ENCODE assay signal across 15 mouse cellular contexts in genomic region chr5:123060706-123061401, GRCm38 (mm10). TPM values are rescaled to one million over a fixed set of nuclear protein-coding genes. Genes with fewer than 3 reads are reported as not detected.
DNase-seq lines count a peak whose midpoint lies in the region; ATAC-seq and TF ChIP-seq lines count a peak whose summit lies in the region.
"Had no signal": no experiment of that assay in that cellular context is flagged by ENCODE, and none has a peak within 500 bp of the region (broad histone marks: within the 10 kb centered on the region; RNA-seq: fewer than 3 reads in every experiment).

No protein-coding gene starts in this region.

- TF ChIP-seq CTCF in lung, postnatal 0 days (IDR thresholded peaks at IDR 0.05) = no peak

- ATAC-seq in heart, embryonic 14.5 days (ENCODE audit: insufficient number of reproducible peaks, insufficient read depth, low FRiP score, low read depth) = no peak
- no peak for ATAC-seq in lung, postnatal 0 days
- no peak for ATAC-seq in megakaryocyte, adult 5-6 weeks (ENCODE audit: poor library complexity, severe bottlenecking)
- ATAC-seq: forebrain, embryonic 15.5 days; inflammation-experienced regulatory T-cells, adult 6 months had no signal

- no peaks in the 10 kb centered on the region for H3K9me3 ChIP-seq in heart, embryonic 10.5 days
- no peaks in the 10 kb centered on the region for H3K9me3 ChIP-seq in heart, embryonic 14.5 days (ENCODE audit: control insufficient read depth, low read length)
- no peaks in the 10 kb centered on the region for H3K9me3 ChIP-seq in lung, postnatal 0 days (ENCODE audit: low read length)

- peak overlapping the region; percentile 57 for H3K4me2 ChIP-seq in heart, embryonic 14.5 days (ENCODE audit: low read length)
- peak overlapping the region; percentile 25 for H3K4me2 ChIP-seq in lung, postnatal 0 days (replicated peaks; ENCODE audit: low read depth, low read length)
- H3K4me2 ChIP-seq: forebrain, embryonic 15.5 days had no signal

- no peaks in the 10 kb centered on the region for H3K27me3 ChIP-seq in heart, embryonic 10.5 days (ENCODE audit: insufficient read depth, poor library complexity, severe bottlenecking)
- no peaks in the 10 kb centered on the region for H3K27me3 ChIP-seq in heart, embryonic 14.5 days (ENCODE audit: control insufficient read depth, insufficient read depth, low read length)
- H3K27me3 ChIP-seq in lung, postnatal 0 days (replicated peaks; ENCODE audit: insufficient read depth, low read length) = no peaks in the 10 kb centered on the region
- H3K27me3 ChIP-seq: forebrain, embryonic 15.5 days had no signal

- no peak for TF ChIP-seq EP300 in lung, postnatal 0 days (IDR thresholded peaks at IDR 0.05)

- peak overlapping the region; percentile 78 for H3K27ac ChIP-seq in heart, embryonic 10.5 days
- H3K27ac ChIP-seq in heart, embryonic 14.5 days (replicated peaks in 1 of 2; ENCODE audit: control insufficient read depth in 1 of 2, insufficient read depth in 1 of 2, low read depth in 2 of 2, low read length in 2 of 2) = peak overlapping the region; percentile 88 to 96
- H3K27ac ChIP-seq in lung, postnatal 0 days (ENCODE audit: low read length) = peak overlapping the region; percentile 60; the same call in 1 of the 2 replicates
- H3K27ac ChIP-seq: forebrain, embryonic 15.5 days had no signal

- intact Hi-C loops in heart, postnatal 36 days (cut with DNase I) = no loop called here

- 63% methylated on average over 9 of the region's 9 CpGs for WGBS in heart, embryonic 10.5 days
- WGBS in heart, embryonic 14.5 days = 48% methylated on average over 9 of the region's 9 CpGs
- WGBS in lung, postnatal 0 days = 58% methylated on average over 9 of the region's 9 CpGs

- no peak for DNase-seq in heart, embryonic 10.5 days (ENCODE audit: low spot score)
- DNase-seq in heart, postnatal 36 days = no peak
- peak; percentile 82 for DNase-seq in NIH3T3 (ENCODE audit: low read depth)
- DNase-seq in lung, postnatal 0 days (ENCODE audit: low spot score) = peak; percentile 44
- no peak for DNase-seq in B cell, adult 2 months
- no peak for DNase-seq in cerebellum, postnatal 25 days
- DNase-seq: adrenal gland, postnatal 10 days; cerebellum, postnatal 36 days; retina, postnatal 1 day; thymus, adult 18-20 months had no signal

- peak overlapping the region; percentile 50 for H3K9ac ChIP-seq in heart, embryonic 14.5 days (ENCODE audit: low read length)
- no peak overlapping the region for H3K9ac ChIP-seq in lung, postnatal 0 days (replicated peaks; ENCODE audit: low read depth)
- H3K9ac ChIP-seq: forebrain, embryonic 15.5 days had no signal

- H3K36me3 ChIP-seq in heart, embryonic 10.5 days = no peaks in the 10 kb centered on the region
- no peaks in the 10 kb centered on the region for H3K36me3 ChIP-seq in heart, embryonic 14.5 days (ENCODE audit: control insufficient read depth, insufficient read depth, low read length)
- H3K36me3 ChIP-seq in lung, postnatal 0 days (ENCODE audit: insufficient read depth, low read length) = no peaks in the 10 kb centered on the region
- H3K36me3 ChIP-seq: forebrain, embryonic 15.5 days had no signal

- H3K4me3 ChIP-seq in heart, embryonic 10.5 days = peak overlapping the region; percentile 41
- peak overlapping the region in 1 of 2 experiments; percentile 15; a peak in 2 of 4 replicates for H3K4me3 ChIP-seq in heart, embryonic 14.5 days (ENCODE audit: control insufficient read depth in 1 of 2, insufficient read depth in 1 of 2, low read depth in 1 of 2, low read length in 2 of 2)
- no peak overlapping the region for H3K4me3 ChIP-seq in lung, postnatal 0 days (ENCODE audit: low read depth, low read length)
- H3K4me3 ChIP-seq: forebrain, embryonic 15.5 days had no signal

- peaks cover 16% of the 10 kb centered on the region for H3K4me1 ChIP-seq in heart, embryonic 10.5 days
- peaks cover 10% of the 10 kb centered on the region in 2 experiments for H3K4me1 ChIP-seq in heart, embryonic 14.5 days (ENCODE audit: control insufficient read depth in 2 of 2, insufficient read depth in 2 of 2, low read length in 2 of 2)
- peaks cover 4% of the 10 kb centered on the region; the same call in 1 of the 2 replicates for H3K4me1 ChIP-seq in lung, postnatal 0 days (ENCODE audit: insufficient read depth, low read depth, low read length)

RNA-seq across cellular contexts. Expression of gene Tmem120b, which starts 7.4 kb away (rescaled TPM):
- polyA plus RNA-seq in heart, embryonic 10.5 days (2016; fragmentation: Nextera tagmentation; extraction: Ambion mirVana) = 13.6 and 14.3 TPM in 2 replicates
- 10 to 100 TPM in 1 of 2 experiments, 1 to 10 TPM in 1; 7.3 to 10.7 TPM for total RNA-seq in heart, postnatal 36 days (2021)
- polyA plus RNA-seq in heart, embryonic 14.5 days (2014; fragmentation: Nextera tagmentation; extraction: Ambion mirVana) = 10.8 and 11.3 TPM in 2 replicates
- polyA plus RNA-seq in lung, postnatal 0 days (2015; fragmentation: Nextera tagmentation; extraction: Ambion mirVana) = 11.9 and 12.2 TPM in 2 replicates
- total RNA-seq in megakaryocyte, adult 5-6 weeks (2015) = 0.87 and 2.5 TPM in 2 replicates
- 0.29 and 1.3 TPM in 2 replicates for total RNA-seq in megakaryocyte, adult 5-6 weeks (2017)

RNA-seq across cellular contexts. Expression of gene Morn3, which starts 14.0 kb away (rescaled TPM):
- polyA plus RNA-seq in heart, embryonic 10.5 days (2016; fragmentation: Nextera tagmentation; extraction: Ambion mirVana) = not detected in 2 replicates
- total RNA-seq in heart, postnatal 36 days (2021) = not detected
- polyA plus RNA-seq in heart, embryonic 14.5 days (2014; fragmentation: Nextera tagmentation; extraction: Ambion mirVana) = 0.67 TPM in 1 of 2 replicates, not detected in the other
- 5.3 and 8.3 TPM in 2 replicates for polyA plus RNA-seq in lung, postnatal 0 days (2015; fragmentation: Nextera tagmentation; extraction: Ambion mirVana)
- not detected in 2 replicates for total RNA-seq in megakaryocyte, adult 5-6 weeks (2015)
- not detected in 2 replicates for total RNA-seq in megakaryocyte, adult 5-6 weeks (2017)
- total RNA-seq: adrenal gland, postnatal 10 days; left cerebral cortex, postnatal 36 days had no signal

RNA-seq across cellular contexts. Expression of gene Orai1, which starts 46.0 kb away (rescaled TPM):
- 13.4 and 14.4 TPM in 2 replicates for polyA plus RNA-seq in heart, embryonic 10.5 days (2016; fragmentation: Nextera tagmentation; extraction: Ambion mirVana)
- 10 to 100 TPM; 16.7 to 19.3 TPM for total RNA-seq in heart, postnatal 36 days (2021)
- polyA plus RNA-seq in heart, embryonic 14.5 days (2014; fragmentation: Nextera tagmentation; extraction: Ambion mirVana) = 18.0 and 24.6 TPM in 2 replicates
- polyA plus RNA-seq in lung, postnatal 0 days (2015; fragmentation: Nextera tagmentation; extraction: Ambion mirVana) = 54.7 and 55.2 TPM in 2 replicates
- 80.5 and 87.4 TPM in 2 replicates for total RNA-seq in megakaryocyte, adult 5-6 weeks (2015)
- 21.0 and 21.8 TPM in 2 replicates for total RNA-seq in megakaryocyte, adult 5-6 weeks (2017)

Comparison
In these comparisons a context has a peak if more than half of its experiments do, and no peak if none do; other contexts are left out.
1. DNase-seq: peak in NIH3T3 (single experiment) and lung, postnatal 0 days (single experiment); none in heart, embryonic 10.5 days (single experiment), heart, postnatal 36 days (0 of 2), B cell, adult 2 months (0 of 2) and cerebellum, postnatal 25 days (0 of 2).
2. Peak in every context shown above with its lines, with median percentiles within 50 percentile points of each other: H3K27ac ChIP-seq.